Mouse (Mus musculus): ENCODE results near the gene Ubqln3.

Ubqln3 gene

GRCm38 (mm10) chr7:104143179-104143578 lies at the start of gene Ubqln3:
TSS of gene Ubqln3 (minus strand) at chr7:104143279.
- no peak for DNase-seq (ENCODE audit: low spot score)

GRCm38 (mm10) chr7:104191275-104191674 lies 48.2 kb upstream of the Ubqln3 start:
- no peak for DNase-seq (ENCODE audit: low spot score)

GRCm38 (mm10) chr7:104183292-104183691 lies 40.2 kb upstream of the Ubqln3 start, which contains the start of gene Olfr648:
TSS of gene Olfr648 (minus strand) at chr7:104183392.
- no peak for DNase-seq (ENCODE audit: low spot score)

GRCm38 (mm10) chr7:104179074-104179473 lies 36.0 kb upstream of the Ubqln3 start:
- DNase-seq (ENCODE audit: low spot score) = no peak

- no peak for DNase-seq (ENCODE audit: low spot score)
Observed at GRCm38 (mm10) chr7:104178422-104179054, 35.5 kb upstream of the Ubqln3 start.

GRCm38 (mm10) chr7:104175085-104175484 lies 32.0 kb upstream of the Ubqln3 start:
- DNase-seq (ENCODE audit: low spot score) = no peak

GRCm38 (mm10) chr7:104169634-104170204 lies 26.6 kb upstream of the Ubqln3 start:
- no peak for DNase-seq (ENCODE audit: low spot score)

GRCm38 (mm10) chr7:104167105-104167504 lies 24.0 kb upstream of the Ubqln3 start:
- no peak for DNase-seq (ENCODE audit: low spot score)

GRCm38 (mm10) chr7:104150456-104150855 lies 7.4 kb upstream of the Ubqln3 start, which contains the start of gene Ubqlnl:
TSS of gene Ubqlnl (minus strand) at chr7:104150556.
- DNase-seq (ENCODE audit: low spot score) = no peak

GRCm38 (mm10) chr7:104137305-104137704 lies 5.8 kb downstream of the Ubqln3 start, which contains the start of gene Olfr643:
TSS of gene Olfr643 (minus strand) at chr7:104137405.
- no peak for DNase-seq (ENCODE audit: low spot score)

- no peak for DNase-seq (ENCODE audit: low spot score)
Observed at GRCm38 (mm10) chr7:104129726-104130125, 13.4 kb downstream of the Ubqln3 start, which contains the start of gene Ubqln5. TSS of gene Ubqln5 (minus strand) at chr7:104129826.

- no peak for DNase-seq (ENCODE audit: low spot score)
Observed at GRCm38 (mm10) chr7:104104757-104104972, 38.4 kb downstream of the Ubqln3 start, which contains the start of gene Olfr646. TSS of gene Olfr646 (plus strand) at chr7:104104873.

GRCm38 (mm10) chr7:104103913-104104756 lies 38.9 kb downstream of the Ubqln3 start:
- DNase-seq (ENCODE audit: low spot score) = no peak

Measured in urinary bladder, postnatal 14 days (tissue).